Mouse (Mus musculus) kidney, postnatal 4 days (tissue): ENCODE data around the gene Flot1.

ENCODE experiments used
- DNase-seq, 2 experiments: peaks; one replicate each; pipeline ENCODE4 v3.0.0; 2021; ENCODE audit warnings: mixed read lengths in 2 of 2

Gene Flot1

GRCm38 (mm10) chr17:35812307-35812706 lies 10.7 kb upstream of the Flot1 start:
- DNase-seq, result no peak

GRCm38 (mm10) chr17:35812736-35813135 lies 10.3 kb upstream of the Flot1 start:
- DNase-seq, result peak in 1 of 2 experiments; percentile 13

GRCm38 (mm10) chr17:35813245-35813647 lies 9.8 kb upstream of the Flot1 start:
- DNase-seq, result peak; percentile 85 to 91

DNA sequence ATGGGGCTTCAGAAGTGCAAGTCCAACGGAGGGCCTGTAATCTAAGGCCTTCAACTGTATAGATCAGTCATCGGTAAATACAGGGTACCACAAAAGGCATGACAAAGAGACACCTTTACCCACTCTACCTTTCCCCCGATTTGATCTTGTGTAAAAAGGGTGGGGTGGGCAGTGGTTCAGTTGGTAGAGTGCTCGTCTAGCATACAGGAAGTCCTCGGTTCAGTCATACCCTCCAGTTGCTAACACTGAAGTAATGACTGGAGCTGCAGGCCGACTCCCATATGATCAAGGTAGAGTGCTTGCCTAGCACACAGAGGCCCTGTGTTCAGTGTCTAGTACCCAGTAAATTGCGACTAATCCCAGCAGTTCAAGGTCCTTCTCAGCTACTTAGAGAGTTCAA lies 9.4 kb upstream of the Flot1 start:
- DNase-seq, result no peak

GRCm38 (mm10) chr17:35814678-35815077 lies 8.4 kb upstream of the Flot1 start:
- DNase-seq, result peak; percentile 42 to 65

DNA sequence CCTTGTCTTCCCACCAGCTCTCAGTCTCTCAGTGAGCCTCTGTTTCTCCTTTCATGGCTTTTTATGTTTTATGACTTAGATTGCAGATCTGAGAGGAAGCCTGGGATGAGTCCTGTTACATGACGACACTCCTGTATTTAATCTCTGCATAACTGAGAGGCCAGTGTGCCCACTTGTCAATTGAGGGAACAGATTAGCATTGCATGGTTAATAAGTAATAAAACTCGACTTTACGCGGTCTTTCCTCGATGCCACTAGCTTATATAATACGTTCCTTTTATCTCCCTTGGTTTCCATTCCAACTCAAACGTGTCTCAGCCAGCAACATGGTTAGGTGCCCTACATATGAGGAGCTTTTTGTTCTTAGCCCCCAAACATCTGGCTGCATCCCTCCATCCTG lies 7.2 kb upstream of the Flot1 start:
- no peak for DNase-seq

GRCm38 (mm10) chr17:35816686-35817085 lies 6.3 kb upstream of the Flot1 start:
- no peak for DNase-seq

DNA sequence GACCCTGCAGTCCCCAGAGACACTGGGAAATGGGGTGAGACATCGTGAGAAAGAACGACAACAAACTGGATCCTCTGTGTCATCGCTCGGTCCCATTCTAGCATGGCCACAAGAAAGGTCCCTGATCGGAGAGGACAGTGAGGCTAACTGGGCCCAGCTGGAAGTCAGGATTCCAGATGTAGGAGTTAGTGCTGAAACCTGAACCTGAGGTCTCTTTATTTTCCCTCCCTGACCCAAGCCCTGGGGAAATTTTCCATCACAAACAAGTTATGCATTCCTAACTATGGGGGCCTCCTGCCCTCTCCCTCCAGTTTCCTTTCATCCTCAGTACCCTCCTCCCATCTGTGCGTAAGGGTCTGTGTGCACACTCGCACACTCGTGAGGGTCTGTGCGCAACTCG lies 5.8 kb upstream of the Flot1 start:
- DNase-seq, result peak; percentile 24 to 47

- no peak for DNase-seq
These were observed 2.9 kb upstream of the Flot1 start for GRCm38 (mm10) chr17:35820111-35820510.

- peak; percentile 90 to 93 for DNase-seq
These were observed 1.3 kb upstream of the Flot1 start, which contains the start of gene Ier3 for GRCm38 (mm10) chr17:35821439-35822430. Gene Ier3 (plus strand): TSS chr17:35821684.

DNA sequence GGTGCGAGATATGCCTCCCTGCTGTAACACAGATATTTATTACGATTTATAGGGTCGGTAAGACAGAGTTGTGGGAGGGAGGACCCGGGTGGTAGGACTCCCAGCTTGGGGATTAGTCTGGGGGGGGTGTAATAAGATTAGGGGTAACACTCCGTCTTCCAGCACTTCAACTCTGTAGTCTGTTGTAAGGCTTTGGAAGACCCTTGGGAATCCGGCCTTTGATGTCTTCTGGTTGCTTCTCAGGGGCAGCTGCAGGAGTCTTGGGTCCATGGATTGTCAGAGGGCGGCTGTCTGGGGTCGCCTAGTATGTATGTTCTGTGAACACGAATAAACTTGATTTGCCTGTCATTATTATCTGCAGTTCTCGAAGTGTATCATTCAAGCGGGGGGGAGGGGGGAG lies 466 bp upstream of the Flot1 start:
- DNase-seq, result no peak

- peak; percentile 51 to 56 for DNase-seq
These were observed 1.4 kb downstream of the Flot1 start for GRCm38 (mm10) chr17:35824402-35824801.

DNA sequence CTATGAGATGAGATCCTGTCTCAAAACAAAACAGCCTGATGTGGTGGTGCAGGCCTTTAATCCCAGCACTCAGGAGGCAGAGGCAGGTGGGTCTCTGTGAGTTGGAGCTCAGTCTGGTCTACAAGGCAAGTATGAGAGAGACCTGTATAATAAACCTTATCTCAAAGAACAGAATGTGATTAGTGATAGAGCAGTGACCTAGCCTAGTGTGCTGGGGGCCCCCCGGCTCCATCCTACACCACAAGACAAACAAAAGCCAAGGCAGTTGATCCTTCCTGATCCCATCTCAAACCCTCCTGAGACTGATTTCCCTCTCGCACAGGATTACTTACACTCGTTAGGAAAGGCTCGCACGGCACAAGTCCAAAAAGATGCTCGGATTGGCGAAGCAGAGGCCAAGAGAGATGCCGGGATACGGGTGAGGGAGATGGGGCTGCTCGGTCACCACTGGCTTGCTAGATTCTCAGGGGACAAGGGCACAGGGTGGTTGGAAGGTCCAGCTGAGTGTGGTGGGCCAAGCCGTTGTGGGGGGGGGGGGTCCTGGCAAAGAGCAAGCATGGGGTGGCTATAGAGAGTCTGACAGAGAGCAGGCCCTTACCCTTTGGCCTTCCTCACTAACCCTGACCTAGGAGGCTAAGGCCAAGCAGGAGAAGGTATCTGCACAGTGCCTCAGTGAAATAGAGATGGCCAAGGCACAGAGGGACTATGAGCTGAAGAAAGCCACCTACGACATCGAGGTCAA lies 2.2 kb downstream of the Flot1 start:
- DNase-seq, result no peak

GRCm38 (mm10) chr17:35829737-35830136 lies 6.7 kb downstream of the Flot1 start:
- peak; percentile 93 to 95 for DNase-seq

- peak; percentile 10 to 19 for DNase-seq
These were observed 9.6 kb downstream of the Flot1 start for GRCm38 (mm10) chr17:35832400-35833238.

DNA sequence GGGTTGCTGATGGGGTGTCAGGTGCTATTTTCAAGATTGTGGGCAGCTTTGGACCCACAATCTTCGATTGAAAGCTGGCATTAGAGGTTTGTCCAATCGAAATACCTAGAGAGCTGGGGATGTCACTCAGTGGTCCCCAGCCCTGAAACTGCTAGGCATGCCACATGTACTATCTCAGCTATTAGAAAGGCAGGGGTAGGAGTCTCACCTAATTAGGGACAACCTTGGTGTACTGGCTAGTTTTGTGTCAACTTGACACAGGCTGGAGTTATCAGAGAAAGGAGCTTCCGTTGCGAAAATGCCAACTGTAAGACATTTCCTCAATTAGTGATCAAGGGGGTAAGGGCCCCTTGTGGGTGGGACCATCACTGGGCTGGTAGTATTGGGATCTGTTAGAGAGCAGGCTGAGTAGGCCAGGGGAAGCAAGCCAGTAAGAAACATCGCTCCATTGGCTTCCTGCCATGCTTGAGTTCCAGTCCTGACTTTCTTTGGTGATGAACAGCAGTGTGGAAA lies 10.3 kb downstream of the Flot1 start:
- peak; percentile 31 to 40 for DNase-seq

- peak in 1 of 2 experiments; percentile 15 for DNase-seq
These were observed 10.9 kb downstream of the Flot1 start for GRCm38 (mm10) chr17:35833894-35834293.

DNA sequence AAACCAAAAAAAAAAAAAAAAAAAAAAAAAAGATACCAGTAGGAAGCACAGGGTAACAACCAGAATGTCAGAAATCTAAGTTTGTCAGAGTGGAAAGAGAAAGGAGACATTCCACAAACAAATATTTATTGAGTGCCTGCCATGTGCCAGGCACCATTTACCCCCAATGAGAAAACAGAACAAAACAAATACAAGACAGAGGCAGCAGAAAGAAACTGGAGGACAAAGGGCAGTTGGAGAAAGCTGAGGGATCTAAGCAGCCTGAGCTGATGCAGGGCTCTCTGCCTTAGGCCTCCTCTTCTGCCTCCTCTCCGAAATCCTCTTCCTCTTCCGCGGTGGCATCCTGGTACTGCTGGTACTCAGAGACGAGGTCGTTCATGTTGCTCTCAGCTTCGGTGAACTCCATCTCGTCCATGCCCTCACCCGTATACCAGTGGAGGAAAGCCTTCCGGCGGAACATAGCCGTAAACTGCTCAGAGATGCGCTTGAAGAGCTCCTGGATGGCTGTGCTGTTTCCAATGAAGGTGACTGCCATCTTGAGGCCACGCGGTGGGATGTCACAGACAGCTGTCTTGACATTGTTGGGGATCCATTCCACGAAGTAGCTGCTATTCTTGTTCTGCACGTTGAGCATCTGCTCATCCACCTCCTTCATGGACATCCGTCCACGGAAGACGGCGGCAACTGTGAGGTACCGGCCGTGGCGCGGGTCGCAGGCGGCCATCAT lies 11.8 kb downstream of the Flot1 start:
- peak in 1 of 2 experiments; percentile 45 for DNase-seq

DNA sequence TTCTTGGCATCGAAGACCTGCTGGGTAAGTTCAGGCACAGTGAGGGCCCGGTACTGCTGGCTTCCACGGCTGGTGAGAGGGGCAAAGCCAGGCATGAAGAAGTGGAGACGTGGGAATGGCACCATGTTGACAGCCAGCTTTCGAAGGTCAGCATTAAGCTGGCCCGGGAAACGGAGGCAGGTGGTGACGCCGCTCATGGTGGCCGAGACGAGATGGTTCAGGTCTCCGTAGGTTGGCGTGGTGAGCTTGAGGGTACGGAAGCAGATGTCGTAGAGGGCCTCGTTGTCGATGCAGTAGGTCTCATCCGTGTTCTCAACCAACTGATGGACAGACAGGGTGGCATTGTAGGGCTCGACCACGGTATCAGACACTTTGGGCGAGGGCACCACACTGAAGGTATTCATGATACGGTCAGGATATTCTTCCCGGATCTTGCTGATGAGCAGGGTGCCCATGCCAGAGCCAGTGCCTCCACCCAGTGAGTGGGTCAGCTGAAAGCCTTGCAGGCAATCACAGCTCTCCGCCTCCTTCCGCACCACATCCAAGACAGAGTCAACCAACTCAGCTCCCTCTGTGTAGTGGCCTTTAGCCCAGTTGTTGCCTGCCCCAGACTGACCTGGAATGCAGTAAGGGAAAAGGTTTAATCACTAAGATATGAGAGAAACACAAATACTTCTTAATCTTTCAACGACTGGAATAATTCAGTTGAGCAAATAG lies 12.6 kb downstream of the Flot1 start:
- DNase-seq, result peak; percentile 29 to 41

GRCm38 (mm10) chr17:35836178-35836965 lies 13.3 kb downstream of the Flot1 start:
- peak; percentile 93 to 94 for DNase-seq
